Mouse (Mus musculus) MEL (cell line): Measurements from ENCODE around the gene Klrb1a.

Experiments used
- CTCF ChIP-seq, 3 experiments: IDR thresholded peaks in 2 of 3; conservative IDR thresholded peaks in 1 of 3; 2 replicates each; pipeline ENCODE4 v1.5.1; 2011 to 2012; ENCODE audit warnings: low read length in 3 of 3, low read depth in 2 of 3, mild to moderate bottlenecking in 2 of 3, improper control_type of control experiment in 1 of 3, inconsistent platforms in 1 of 3, mixed read lengths in 1 of 3, moderate library complexity in 1 of 3; ENCODE audit not compliant: control insufficient read depth in 1 of 3, insufficient read depth in 1 of 3, poor library complexity in 1 of 3, severe bottlenecking in 1 of 3
- ETS1 ChIP-seq: IDR thresholded peaks from 2 replicates; pipeline ENCODE4 v1.6.1; 2012; ENCODE audit warnings: low read depth, mild to moderate bottlenecking, inconsistent platforms, low read length, improper control_type of control experiment, moderate library complexity
- POLR2A ChIP-seq, 2 experiments: IDR thresholded peaks; 2 replicates each; pipeline ENCODE4 v1.6.1; 2011 to 2012; ENCODE audit warnings: low read length in 2 of 2, mild to moderate bottlenecking in 2 of 2, control low read depth in 1 of 2, improper control_type of control experiment in 1 of 2, low read depth in 1 of 2, moderate library complexity in 1 of 2; ENCODE audit not compliant: control insufficient read depth in 1 of 2, insufficient read depth in 1 of 2, poor library complexity in 1 of 2
- RAD21 ChIP-seq: IDR thresholded peaks from 2 replicates; pipeline ENCODE4 v1.6.1; 2011; ENCODE audit warnings: mild to moderate bottlenecking, low read depth, low read length, improper control_type of control experiment
- SIN3A ChIP-seq: IDR thresholded peaks from 2 replicates; pipeline ENCODE4 v1.6.1; 2012; ENCODE audit warnings: low read length, improper control_type of control experiment, inconsistent platforms

DNA sequence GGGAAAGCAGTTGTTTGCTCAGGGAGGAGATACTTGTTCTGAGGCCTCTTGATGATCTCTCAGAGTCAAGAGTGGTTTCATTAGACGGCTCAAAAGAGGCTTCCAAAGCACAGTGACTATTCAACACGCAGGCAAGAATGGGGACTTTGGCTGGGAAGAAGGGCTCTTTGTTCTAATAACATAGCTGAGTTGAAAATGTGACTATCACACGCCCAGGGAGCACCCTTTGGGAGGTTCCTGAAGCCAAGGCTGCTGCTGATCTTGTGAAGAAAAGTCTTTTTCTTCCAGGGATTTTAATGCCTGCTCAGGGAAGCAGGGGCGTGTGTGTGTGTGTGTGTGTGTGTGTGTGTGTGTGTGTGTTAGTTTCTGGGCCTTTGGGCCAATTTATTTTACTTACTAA, 33.9 kb downstream of the Klrb1a start:
- TF ChIP-seq CTCF (IDR thresholded peaks at IDR 0.05 in 2 of 3, conservative IDR thresholded peaks at IDR 0.05 in 1 of 3; ENCODE audit: control insufficient read depth in 1 of 3, insufficient read depth in 1 of 3, low read depth in 2 of 3, low read length in 3 of 3, poor library complexity in 1 of 3, severe bottlenecking in 1 of 3): no peak
- no peak for TF ChIP-seq SIN3A
- TF ChIP-seq POLR2A (IDR thresholded peaks at IDR 0.05; ENCODE audit: control insufficient read depth in 1 of 2, insufficient read depth in 1 of 2, low read depth in 1 of 2, low read length in 2 of 2, poor library complexity in 1 of 2): no peak
- no peak for TF ChIP-seq RAD21
- TF ChIP-seq ETS1: no peak
